Mouse (Mus musculus) stomach, embryonic 15.5 days (tissue): ENCODE data around the gene Insl5. TPM values are rescaled to one million over a fixed set of nuclear protein-coding genes. Genes with fewer than 3 reads are reported as not detected.

ENCODE experiments used
- ATAC-seq: fragments of 200-750 bp; cut with Nextera tagmentation; 2 replicates; pipeline ENCODE4 v1.8.0; 2017; ENCODE audit warnings: low read depth, moderate number of reproducible peaks, moderate TSS enrichment; ENCODE audit not compliant: insufficient read depth, low FRiP score
- H3K27ac ChIP-seq: fragments of 300-500 bp; sonication (generic); 2 replicates; pipeline ENCODE4 v1.5.1; 2015; ENCODE audit warnings: mild to moderate bottlenecking, inconsistent platforms
- H3K27me3 ChIP-seq: fragments of 300-500 bp; sonication (generic); replicated peaks from 2 replicates; pipeline ENCODE4 v1.6.1; 2015; ENCODE audit warnings: inconsistent platforms
- H3K36me3 ChIP-seq: fragments of 300-500 bp; sonication (generic); 2 replicates; pipeline ENCODE4 v1.6.1; 2015; ENCODE audit warnings: inconsistent platforms
- H3K4me1 ChIP-seq: fragments of 300-500 bp; sonication (generic); 2 replicates; pipeline ENCODE4 v1.6.1; 2015; ENCODE audit warnings: inconsistent platforms
- H3K4me2 ChIP-seq: fragments of 300-500 bp; sonication (generic); 2 replicates; pipeline ENCODE4 v1.6.1; 2015; ENCODE audit warnings: mild to moderate bottlenecking, inconsistent platforms
- H3K4me3 ChIP-seq: fragments of 300-500 bp; sonication (generic); replicated peaks from 2 replicates; pipeline ENCODE4 v1.5.1; 2015; ENCODE audit warnings: inconsistent platforms
- H3K9ac ChIP-seq: fragments of 300-500 bp; sonication (generic); 2 replicates; pipeline ENCODE4 v1.6.1; 2015; ENCODE audit warnings: inconsistent platforms
- H3K9me3 ChIP-seq: fragments of 300-500 bp; sonication (generic); 2 replicates; pipeline ENCODE4 v1.6.1; 2016; ENCODE audit warnings: inconsistent platforms
- WGBS: fragments of 180-500 bp; shearing (Covaris S2); methylation state at CpG from one replicate; pipeline ENCODE4 v1.1.7; 2015; 5-methylcytosine and 5-hydroxymethylcytosine counted together
- polyA plus RNA-seq: library from polyadenylated mRNA; unstranded; fragments of >200 nt; fragmentation: Nextera tagmentation; extraction: Ambion mirVana; gene quantifications from 2 replicates; pipeline ENCODE4 v1.2.1, GENCODE M21; 2015

Insl5 gene
- polyA plus RNA-seq: not detected in 2 replicates

DNA sequence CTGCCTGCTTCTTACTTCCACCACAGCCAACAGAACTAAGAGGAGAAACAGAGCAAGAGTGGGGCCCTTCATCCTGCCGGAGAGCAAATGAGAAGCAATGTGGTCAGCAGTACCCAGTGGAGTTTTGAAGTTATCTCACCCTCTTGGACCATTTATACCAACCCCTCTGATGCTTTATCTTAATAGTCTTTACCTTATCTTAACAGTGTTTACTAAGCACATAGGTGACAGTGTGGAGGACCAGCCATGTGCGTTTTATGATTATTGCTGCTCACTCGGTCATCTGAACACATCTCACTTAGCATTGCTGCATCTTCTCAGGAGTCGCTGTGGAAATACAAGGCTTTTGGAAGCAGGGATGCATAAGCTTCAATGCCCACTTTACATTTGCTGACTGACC lies at the start of gene Insl5:
Gene Insl5, minus strand, starts transcription at position 222 of the 400 bp plus-strand sequence.
- no peaks in the 10 kb centered on the region for H3K9me3 ChIP-seq
- H3K4me2 ChIP-seq: no peak within 1 kb of the TSS
- H3K9ac ChIP-seq: no peak within 1 kb of the TSS
- H3K36me3 ChIP-seq: no peaks in the 10 kb centered on the region
- H3K27me3 ChIP-seq: no peaks in the 10 kb centered on the region
- H3K27ac ChIP-seq: no peak within 1 kb of the TSS
- 66% methylated on average over 4 of the region's 4 CpGs for WGBS
- no peak for ATAC-seq
- H3K4me3 ChIP-seq: no peak within 1 kb of the TSS
- H3K4me1 ChIP-seq: no peaks in the 10 kb centered on the region

- Histone ChIP-seq H3K4me3 (no peak overlapping the region), H3K9me3 (no peaks in the 10 kb centered on the region), H3K27ac (no peak overlapping the region), H3K27me3 (no peaks in the 10 kb centered on the region), H3K4me2 (no peak overlapping the region), H3K36me3 (no peaks in the 10 kb centered on the region), H3K9ac (no peak overlapping the region), H3K4me1 (no peaks in the 10 kb centered on the region)
- no peak for ATAC-seq
- 81% methylated on average over 3 of the region's 3 CpGs for WGBS
Observed at GRCm38 (mm10) chr4:103070631-103071030, 44.0 kb upstream of the Insl5 start.

DNA sequence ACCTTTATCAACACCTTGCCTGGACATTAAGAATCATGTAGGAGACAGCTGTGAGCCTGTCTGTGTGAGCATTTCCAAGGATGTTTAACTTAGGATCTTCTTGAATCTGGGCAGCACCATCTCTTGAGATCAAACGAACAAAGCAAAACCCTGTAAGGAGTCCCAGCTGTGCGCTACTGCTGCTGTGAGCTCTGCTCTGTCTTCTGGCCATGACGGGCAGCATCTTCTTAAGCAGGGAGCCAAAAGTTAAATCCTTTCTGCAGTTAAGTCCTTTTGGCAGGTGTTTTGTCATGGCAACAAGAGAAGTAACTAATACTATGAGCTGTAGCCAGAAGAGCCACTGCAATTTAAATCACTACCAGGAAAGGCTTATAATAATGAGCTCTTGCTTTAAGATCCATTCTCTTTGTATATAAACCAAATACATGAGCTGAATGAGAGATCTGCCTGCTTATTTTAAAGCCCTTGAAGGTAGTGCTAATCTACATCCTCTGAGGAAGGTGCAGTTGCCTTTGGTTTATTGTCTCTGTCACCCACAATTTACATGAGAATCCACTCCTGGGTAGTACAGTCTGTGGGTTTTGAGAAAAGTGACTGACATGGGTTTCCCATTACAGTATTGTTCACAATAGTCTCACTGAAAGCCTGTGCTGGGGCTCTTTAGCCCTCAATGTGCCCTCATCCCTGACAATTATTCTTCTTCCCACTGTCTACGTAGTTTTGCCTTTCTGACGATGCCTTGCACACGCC lies 41.4 kb upstream of the Insl5 start:
- H3K36me3 ChIP-seq: no peaks in the 10 kb centered on the region
- no peak for ATAC-seq
- WGBS: 63% methylated on average over 6 of the region's 6 CpGs
- H3K27me3 ChIP-seq: no peaks in the 10 kb centered on the region
- no peak overlapping the region for H3K27ac ChIP-seq
- H3K4me1 ChIP-seq: no peaks in the 10 kb centered on the region
- no peak overlapping the region for H3K4me2 ChIP-seq
- no peaks in the 10 kb centered on the region for H3K9me3 ChIP-seq
- H3K4me3 ChIP-seq: no peak overlapping the region
- H3K9ac ChIP-seq: no peak overlapping the region

DNA sequence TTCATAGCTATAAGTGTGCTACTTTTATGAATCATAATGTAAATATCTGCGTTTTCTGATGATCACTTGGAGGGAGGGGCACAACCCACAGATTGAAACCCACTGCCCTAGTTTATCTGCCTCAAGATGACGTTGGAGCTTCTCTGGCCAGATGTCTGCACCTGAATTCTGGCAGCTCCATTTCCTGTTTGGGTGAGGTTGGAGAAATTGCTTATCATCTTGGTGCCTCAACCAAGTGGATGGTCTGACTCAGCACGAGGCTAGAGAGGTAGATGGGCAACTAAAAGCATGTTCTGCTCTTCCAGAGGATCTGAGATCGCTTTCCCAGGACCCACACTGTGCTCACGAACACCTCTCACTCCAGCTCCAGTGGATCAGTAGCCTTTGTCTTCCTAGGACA lies 38.3 kb upstream of the Insl5 start:
- H3K27ac ChIP-seq: no peak overlapping the region
- no peak overlapping the region for H3K4me3 ChIP-seq
- no peak overlapping the region for H3K9ac ChIP-seq
- ATAC-seq: no peak
- no peaks in the 10 kb centered on the region for H3K36me3 ChIP-seq
- H3K4me1 ChIP-seq: no peaks in the 10 kb centered on the region
- no peak overlapping the region for H3K4me2 ChIP-seq
- 59% methylated on average over 5 of the region's 5 CpGs for WGBS
- H3K9me3 ChIP-seq: no peaks in the 10 kb centered on the region
- H3K27me3 ChIP-seq: no peaks in the 10 kb centered on the region

- Histone ChIP-seq H3K4me2 (no peak overlapping the region), H3K27me3 (no peaks in the 10 kb centered on the region), H3K9me3 (no peaks in the 10 kb centered on the region), H3K4me1 (no peaks in the 10 kb centered on the region), H3K4me3 (no peak overlapping the region), H3K27ac (no peak overlapping the region), H3K36me3 (no peaks in the 10 kb centered on the region), H3K9ac (no peak overlapping the region)
- 62% methylated on average over 2 of the region's 2 CpGs for WGBS
- ATAC-seq: no peak
Observed at GRCm38 (mm10) chr4:103064421-103064820, 37.8 kb upstream of the Insl5 start.

GRCm38 (mm10) chr4:103056909-103057308 lies 30.3 kb upstream of the Insl5 start:
- no peaks in the 10 kb centered on the region for H3K36me3 ChIP-seq
- H3K27ac ChIP-seq: no peak overlapping the region
- H3K9ac ChIP-seq: no peak overlapping the region
- ATAC-seq: no peak
- no peaks in the 10 kb centered on the region for H3K4me1 ChIP-seq
- H3K27me3 ChIP-seq: no peaks in the 10 kb centered on the region
- no peak overlapping the region for H3K4me3 ChIP-seq
- WGBS: 82% methylated on average over 5 of the region's 5 CpGs
- H3K4me2 ChIP-seq: no peak overlapping the region
- H3K9me3 ChIP-seq: no peaks in the 10 kb centered on the region

DNA sequence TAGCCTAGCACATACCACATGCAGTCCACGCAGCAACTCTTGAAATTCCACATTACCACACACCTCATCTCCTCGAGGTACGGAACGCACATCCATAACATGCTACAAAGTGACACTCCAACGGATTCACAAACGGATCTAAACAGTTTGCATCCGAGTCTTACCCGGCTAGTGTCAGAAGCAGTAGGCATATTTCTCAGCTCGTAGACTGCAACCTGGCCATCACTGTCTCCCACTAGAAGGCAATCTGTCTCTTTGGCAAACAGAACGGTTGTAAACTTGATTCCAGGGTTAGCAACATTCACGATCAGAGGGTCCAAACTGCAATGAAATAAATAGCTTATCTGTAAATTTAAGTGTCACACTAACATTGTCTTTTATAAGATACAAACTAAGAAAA lies 21.4 kb upstream of the Insl5 start:
- H3K4me1 ChIP-seq: no peaks in the 10 kb centered on the region
- H3K27me3 ChIP-seq: no peaks in the 10 kb centered on the region
- no peak overlapping the region for H3K9ac ChIP-seq
- no peak for ATAC-seq
- no peaks in the 10 kb centered on the region for H3K9me3 ChIP-seq
- H3K4me3 ChIP-seq: no peak overlapping the region
- no peak overlapping the region for H3K4me2 ChIP-seq
- 79% methylated on average over 11 of the region's 11 CpGs for whole genome bisulfite sequencing
- H3K36me3 ChIP-seq: no peaks in the 10 kb centered on the region
- no peak overlapping the region for H3K27ac ChIP-seq

GRCm38 (mm10) chr4:103042997-103043396 lies 16.4 kb upstream of the Insl5 start:
- no peak overlapping the region for H3K9ac ChIP-seq
- 94% methylated on average over 11 of the region's 11 CpGs for WGBS

GRCm38 (mm10) chr4:103039838-103040191 lies 13.2 kb upstream of the Insl5 start:
- WGBS: 66% methylated on average over 5 of the region's 5 CpGs
- H3K27me3 ChIP-seq: no peaks in the 10 kb centered on the region
- ATAC-seq: no peak
- no peak overlapping the region for H3K9ac ChIP-seq
- no peak overlapping the region for H3K4me3 ChIP-seq
- H3K4me2 ChIP-seq: no peak overlapping the region
- H3K27ac ChIP-seq: no peak overlapping the region
- H3K4me1 ChIP-seq: no peaks in the 10 kb centered on the region
- H3K9me3 ChIP-seq: no peaks in the 10 kb centered on the region
- H3K36me3 ChIP-seq: no peaks in the 10 kb centered on the region

More at GRCm38 (mm10) chr4:103042997-103043396, 16.4 kb upstream of the Insl5 start:
- no peaks in the 10 kb centered on the region for H3K27me3 ChIP-seq
- no peak overlapping the region for H3K4me3 ChIP-seq
- no peak overlapping the region for H3K4me2 ChIP-seq
- ATAC-seq: no peak
- H3K27ac ChIP-seq: no peak overlapping the region
- no peaks in the 10 kb centered on the region for H3K36me3 ChIP-seq
- no peaks in the 10 kb centered on the region for H3K9me3 ChIP-seq
- no peaks in the 10 kb centered on the region for H3K4me1 ChIP-seq

- Histone ChIP-seq H3K4me1 (no peaks in the 10 kb centered on the region), H3K9ac (no peak overlapping the region), H3K9me3 (no peaks in the 10 kb centered on the region), H3K27ac (no peak overlapping the region), H3K27me3 (no peaks in the 10 kb centered on the region), H3K4me3 (no peak overlapping the region), H3K4me2 (no peak overlapping the region), H3K36me3 (no peaks in the 10 kb centered on the region)
- WGBS: 80% methylated on average over 14 of the region's 14 CpGs
- no peak for ATAC-seq
Observed at GRCm38 (mm10) chr4:103039103-103039837, 12.6 kb upstream of the Insl5 start.

- H3K9me3 ChIP-seq: no peaks in the 10 kb centered on the region
- H3K27ac ChIP-seq: no peak overlapping the region
- H3K27me3 ChIP-seq: no peaks in the 10 kb centered on the region
- H3K4me1 ChIP-seq: no peaks in the 10 kb centered on the region
- 55% methylated on average over 13 of the region's 13 CpGs for WGBS
- ATAC-seq: no peak
- H3K4me2 ChIP-seq: no peak overlapping the region
- H3K36me3 ChIP-seq: no peaks in the 10 kb centered on the region
- no peak overlapping the region for H3K9ac ChIP-seq
- no peak overlapping the region for H3K4me3 ChIP-seq
Observed at GRCm38 (mm10) chr4:103028177-103029088, 1.8 kb upstream of the Insl5 start.

DNA sequence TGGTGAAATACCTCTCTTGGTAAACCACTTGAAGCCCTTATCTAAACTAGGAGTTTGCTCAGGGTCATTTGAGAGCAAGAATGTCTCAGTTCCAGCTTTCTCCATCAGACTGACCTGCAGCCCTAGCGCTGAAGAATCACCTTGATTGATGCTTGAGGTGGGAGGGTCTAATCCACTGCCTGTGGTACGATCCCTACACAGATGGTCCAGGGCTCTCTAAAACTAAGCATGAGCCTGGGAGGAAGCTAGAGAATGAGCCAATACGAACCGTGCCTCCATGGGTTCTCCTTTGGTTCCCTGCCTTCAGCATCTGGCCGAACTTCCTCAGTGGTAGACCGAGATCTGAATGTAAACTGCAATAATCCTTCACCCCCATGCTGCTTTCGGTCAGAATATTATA lies 1.1 kb upstream of the Insl5 start:
- Histone ChIP-seq H3K4me3 (no peak overlapping the region), H3K4me1 (no peaks in the 10 kb centered on the region), H3K9ac (no peak overlapping the region), H3K36me3 (no peaks in the 10 kb centered on the region), H3K9me3 (no peaks in the 10 kb centered on the region), H3K27ac (no peak overlapping the region), H3K27me3 (no peaks in the 10 kb centered on the region), H3K4me2 (no peak overlapping the region)
- ATAC-seq: no peak
- WGBS: 61% methylated on average over 7 of the region's 7 CpGs
